Mouse (Mus musculus) ES-E14 (cell line): ENCODE measurements around the gene Crybg2. TPM values are rescaled to one million over a fixed set of nuclear protein-coding genes. Genes with fewer than 3 reads are reported as not detected.

Experiments used
- DNase-seq: peaks from one replicate; pipeline ENCODE4 v3.0.0-alpha.2; 2013; ENCODE audit warnings: low read depth, low spot score
- H3K27ac ChIP-seq: 2 replicates; pipeline ENCODE4 v1.5.1; 2012; ENCODE audit warnings: low read depth, mild to moderate bottlenecking, low read length, moderate library complexity, mixed read lengths; ENCODE audit not compliant: poor library complexity, insufficient read depth, severe bottlenecking
- H3K36me3 ChIP-seq: 2 replicates; pipeline ENCODE4 v1.6.1; 2012; ENCODE audit warnings: mild to moderate bottlenecking, low read length, moderate library complexity, mixed read lengths; ENCODE audit not compliant: control insufficient read depth, poor library complexity, insufficient read depth, severe bottlenecking
- H3K4me1 ChIP-seq, 2 experiments: fragments of 150-350 bp in 1 of 2; sonication (generic) in 1 of 2; 2 replicates each; pipeline ENCODE4 v1.6.1; 2012; ENCODE audit warnings: low read length in 2 of 2, mild to moderate bottlenecking in 1 of 2, mixed read lengths in 1 of 2; ENCODE audit not compliant: control insufficient read depth in 2 of 2, insufficient read depth in 2 of 2, poor library complexity in 1 of 2
- H3K4me3 ChIP-seq, 2 experiments: fragments of 150-350 bp in 1 of 2; sonication (generic) in 1 of 2; 2 replicates each; pipeline ENCODE4 v1.5.1; 2012; ENCODE audit warnings: low read length in 2 of 2, low read depth in 1 of 2, mild to moderate bottlenecking in 1 of 2, mixed read lengths in 1 of 2; ENCODE audit not compliant: insufficient read depth in 1 of 2, poor library complexity in 1 of 2, severe bottlenecking in 1 of 2
- H3K9ac ChIP-seq: 2 replicates; pipeline ENCODE4 v1.6.1; 2012; ENCODE audit warnings: low read depth, mild to moderate bottlenecking, low read length, mixed read lengths; ENCODE audit not compliant: poor library complexity, insufficient read depth, severe bottlenecking
- H3K9me3 ChIP-seq: fragments of 150-350 bp; sonication (generic); 2 replicates; pipeline ENCODE4 v1.6.1; 2012; ENCODE audit warnings: low read depth, mild to moderate bottlenecking, low read length; ENCODE audit not compliant: control insufficient read depth, insufficient read depth
- CHD2 ChIP-seq: IDR thresholded peaks from 2 replicates; pipeline ENCODE4 v1.6.1; 2014; ENCODE audit warnings: mild to moderate bottlenecking, low read depth, low read length, inconsistent platforms
- HCFC1 ChIP-seq: IDR thresholded peaks from 2 replicates; pipeline ENCODE4 v1.6.1; 2012; ENCODE audit warnings: low read length, inconsistent platforms, borderline replicate concordance; ENCODE audit not compliant: insufficient read depth
- MAFK ChIP-seq: IDR thresholded peaks from 2 replicates; pipeline ENCODE4 v1.6.1; 2014; ENCODE audit warnings: mild to moderate bottlenecking, low read depth, low read length, inconsistent platforms; ENCODE audit not compliant: insufficient read depth
- ZC3H11A ChIP-seq: IDR thresholded peaks from 2 replicates; pipeline ENCODE4 v1.6.1; 2012; ENCODE audit warnings: low read depth, mild to moderate bottlenecking, inconsistent platforms, low read length, borderline replicate concordance
- ZNF384 ChIP-seq: IDR thresholded peaks from 2 replicates; pipeline ENCODE4 v1.6.1; 2012; ENCODE audit warnings: low read depth, low read length, inconsistent platforms
- in situ Hi-C, 2 experiments: fragments of 600-800 bp; cut with MboI; formaldehyde crosslinking; loops; one replicate each; pipeline ENCODE4 v1.15.1; 2025; ENCODE audit warnings: low sequenced_read_pairs in 2 of 2, inconsistent platforms in 1 of 2; ENCODE audit not compliant: unreplicated experiment in 2 of 2
- total RNA-seq: library from RNA; depleted of rRNA; stranded (reverse); fragments of 300-350 nt; gene quantifications from 2 replicates; pipeline ENCODE4 v1.2.3, GENCODE M21; 2012; rRNA removed

Gene Crybg2
- total RNA-seq, 1 experiment: 12.6 TPM

- H3K36me3 ChIP-seq: peaks cover 7% of the 10 kb centered on the region; the same call in 1 of the 2 replicates
- DNase-seq: no peak
- H3K4me3 ChIP-seq: no peak overlapping the region
- in situ Hi-C loops: no loop called here
- TF ChIP-seq HCFC1: no peak
- no peak for TF ChIP-seq ZNF384
- no peak for TF ChIP-seq CHD2
- TF ChIP-seq ZC3H11A: no peak
- no peak for TF ChIP-seq MAFK
- no peak overlapping the region for H3K27ac ChIP-seq
- no peaks in the 10 kb centered on the region for H3K9me3 ChIP-seq
- H3K4me1 ChIP-seq: no peaks in the 10 kb centered on the region
- no peak overlapping the region for H3K9ac ChIP-seq
These were observed 78.2 kb downstream of the Crybg2 start for GRCm38 (mm10) chr4:134138857-134139256.

Other genes starting within 250 kb of the Crybg2 start
- 87.1 and 95.0 TPM in 2 replicates for gene Rps6ka1, start 173.0 kb upstream of the Crybg2 start, total RNA-seq
- gene Hmgn2, start 92.2 kb upstream of the Crybg2 start, total RNA-seq: 196 and 205 TPM in 2 replicates
- gene Dhdds, start 59.9 kb upstream of the Crybg2 start, total RNA-seq: 20.9 and 24.6 TPM in 2 replicates
- gene Lin28a, start 42.0 kb upstream of the Crybg2 start, total RNA-seq: 84.7 and 134 TPM in 2 replicates
- gene Zfp683, start 7.0 kb upstream of the Crybg2 start, total RNA-seq: not detected in 2 replicates
- 1.5 and 13.0 TPM in 2 replicates for gene Cd52, start 34.3 kb downstream of the Crybg2 start, total RNA-seq
- gene Ubxn11, start 41.8 kb downstream of the Crybg2 start, total RNA-seq: 12.4 and 23.3 TPM in 2 replicates
- gene Sh3bgrl3, start 68.0 kb downstream of the Crybg2 start, total RNA-seq: 87.2 and 96.5 TPM in 2 replicates
- gene Cep85, start 126.3 kb downstream of the Crybg2 start, total RNA-seq: 53.5 and 67.5 TPM in 2 replicates
- not detected in 2 replicates for gene Gm7534, start 142.2 kb downstream of the Crybg2 start, total RNA-seq
- gene Catsper4, start 166.6 kb downstream of the Crybg2 start, total RNA-seq: 0.32 TPM in 1 of 2 replicates, not detected in the other
- gene Cnksr1, start 177.6 kb downstream of the Crybg2 start, total RNA-seq: 1.7 and 2.7 TPM in 2 replicates
- 1.3 and 1.6 TPM in 2 replicates for gene E130218I03Rik, start 182.8 kb downstream of the Crybg2 start, total RNA-seq
- gene Zfp593, start 184.8 kb downstream of the Crybg2 start, total RNA-seq: 19.8 and 25.2 TPM in 2 replicates
- not detected in 2 replicates for gene Gm30191, start 186.1 kb downstream of the Crybg2 start, total RNA-seq
- 1.6 and 2.2 TPM in 2 replicates for gene Grrp1, start 193.3 kb downstream of the Crybg2 start, total RNA-seq
- 12.6 and 13.2 TPM in 2 replicates for gene Pdik1l, start 227.1 kb downstream of the Crybg2 start, total RNA-seq